Mouse (Mus musculus) forebrain, embryonic 15.5 days (tissue): Measurements from ENCODE around the gene Poldip2. TPM values are rescaled to one million over a fixed set of nuclear protein-coding genes. Genes with fewer than 3 reads are reported as not detected.

Experiments used
- ATAC-seq: fragments of 200-750 bp; cut with Nextera tagmentation; replicated peaks from 2 replicates; pipeline ENCODE4 v1.8.0; 2017; ENCODE audit warnings: mild to moderate bottlenecking, moderate TSS enrichment, moderate library complexity
- H3K27ac ChIP-seq: fragments of 300-500 bp; sonication (generic); replicated peaks from 2 replicates; pipeline ENCODE4 v1.5.1; 2015; ENCODE audit warnings: mild to moderate bottlenecking, inconsistent platforms
- H3K27me3 ChIP-seq: fragments of 300-500 bp; sonication (generic); 2 replicates; pipeline ENCODE4 v1.6.1; 2015; ENCODE audit warnings: inconsistent platforms
- H3K36me3 ChIP-seq: fragments of 300-500 bp; sonication (generic); 2 replicates; pipeline ENCODE4 v1.6.1; 2015; ENCODE audit warnings: mild to moderate bottlenecking, inconsistent platforms
- H3K4me1 ChIP-seq: fragments of 300-500 bp; sonication (generic); 2 replicates; pipeline ENCODE4 v1.6.1; 2015; ENCODE audit warnings: inconsistent platforms
- H3K4me2 ChIP-seq: fragments of 300-500 bp; sonication (generic); replicated peaks from 2 replicates; pipeline ENCODE4 v1.6.1; 2015; ENCODE audit warnings: mild to moderate bottlenecking, inconsistent platforms
- H3K4me3 ChIP-seq: fragments of 300-500 bp; sonication (generic); 2 replicates; pipeline ENCODE4 v1.5.1; 2015; ENCODE audit warnings: mild to moderate bottlenecking, inconsistent platforms
- H3K9ac ChIP-seq: fragments of 300-500 bp; sonication (generic); replicated peaks from 2 replicates; pipeline ENCODE4 v1.6.1; 2015; ENCODE audit warnings: mild to moderate bottlenecking, inconsistent platforms
- H3K9me3 ChIP-seq: fragments of 300-500 bp; sonication (generic); 2 replicates; pipeline ENCODE4 v1.6.1; 2016; ENCODE audit warnings: inconsistent platforms
- WGBS: fragments of 180-500 bp; shearing (Covaris S2); methylation state at CpG from one replicate; pipeline ENCODE4 v1.1.7; 2015; ENCODE audit warnings: mixed read lengths; 5-methylcytosine and 5-hydroxymethylcytosine counted together
- polyA plus RNA-seq: library from polyadenylated mRNA; unstranded; fragments of >200 nt; fragmentation: Nextera tagmentation; extraction: Ambion mirVana; gene quantifications from 2 replicates; pipeline ENCODE4 v1.2.1, GENCODE M21; 2015

Gene Poldip2
- polyA plus RNA-seq, 1 experiment from 2014 or later, result 217 TPM

DNA sequence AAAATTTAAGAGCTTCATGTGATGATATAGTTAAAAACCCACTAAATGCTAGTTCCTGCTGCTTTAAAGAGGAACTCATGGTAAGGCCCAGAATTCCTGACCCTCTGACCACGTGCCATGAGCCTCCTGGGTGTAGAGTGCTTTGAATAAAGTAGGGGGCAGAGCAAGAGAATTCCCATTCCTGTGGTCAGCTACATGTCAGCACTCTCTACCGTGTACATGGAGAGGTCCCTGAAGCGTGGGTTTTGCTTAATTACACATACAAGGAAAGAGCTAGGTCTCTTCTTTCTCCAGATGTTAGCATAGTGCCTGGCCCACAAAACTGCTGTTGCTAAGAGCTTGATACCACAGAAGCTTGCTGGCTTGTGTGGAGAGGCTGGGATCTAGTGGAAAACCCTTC, 6.6 kb upstream of the Poldip2 start:
- H3K4me1 ChIP-seq, result peaks cover 8% of the 10 kb centered on the region
- no peak overlapping the region for H3K27ac ChIP-seq
- H3K36me3 ChIP-seq, result peaks cover 25% of the 10 kb centered on the region
- H3K4me2 ChIP-seq, result no peak overlapping the region
- H3K27me3 ChIP-seq, result no peaks in the 10 kb centered on the region
- no peak overlapping the region for H3K4me3 ChIP-seq
- WGBS, result 85% methylated on average over 3 of the region's 3 CpGs
- H3K9me3 ChIP-seq, result no peaks in the 10 kb centered on the region
- no peak overlapping the region for H3K9ac ChIP-seq
- no peak for ATAC-seq

DNA sequence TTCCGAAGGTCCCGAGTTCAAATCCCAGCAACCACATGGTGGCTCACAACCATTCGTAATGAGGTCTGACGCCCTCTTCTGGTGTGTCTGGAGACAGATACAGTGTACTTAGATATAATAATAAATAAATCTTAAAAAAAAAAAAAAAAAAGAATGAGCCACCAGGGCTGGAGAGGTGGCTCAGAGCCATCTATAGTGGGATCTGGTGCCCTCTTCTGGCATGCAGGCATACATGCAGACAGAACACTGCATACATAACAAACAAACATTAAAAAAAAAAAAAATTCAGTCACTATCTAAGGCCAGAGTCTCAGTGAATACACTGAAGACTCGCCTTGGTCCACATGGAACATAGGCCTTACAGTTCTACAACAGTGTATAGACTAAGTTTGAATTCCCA, 2.8 kb upstream of the Poldip2 start:
- H3K4me1 ChIP-seq, result peaks cover 19% of the 10 kb centered on the region
- ATAC-seq, result no peak

DNA sequence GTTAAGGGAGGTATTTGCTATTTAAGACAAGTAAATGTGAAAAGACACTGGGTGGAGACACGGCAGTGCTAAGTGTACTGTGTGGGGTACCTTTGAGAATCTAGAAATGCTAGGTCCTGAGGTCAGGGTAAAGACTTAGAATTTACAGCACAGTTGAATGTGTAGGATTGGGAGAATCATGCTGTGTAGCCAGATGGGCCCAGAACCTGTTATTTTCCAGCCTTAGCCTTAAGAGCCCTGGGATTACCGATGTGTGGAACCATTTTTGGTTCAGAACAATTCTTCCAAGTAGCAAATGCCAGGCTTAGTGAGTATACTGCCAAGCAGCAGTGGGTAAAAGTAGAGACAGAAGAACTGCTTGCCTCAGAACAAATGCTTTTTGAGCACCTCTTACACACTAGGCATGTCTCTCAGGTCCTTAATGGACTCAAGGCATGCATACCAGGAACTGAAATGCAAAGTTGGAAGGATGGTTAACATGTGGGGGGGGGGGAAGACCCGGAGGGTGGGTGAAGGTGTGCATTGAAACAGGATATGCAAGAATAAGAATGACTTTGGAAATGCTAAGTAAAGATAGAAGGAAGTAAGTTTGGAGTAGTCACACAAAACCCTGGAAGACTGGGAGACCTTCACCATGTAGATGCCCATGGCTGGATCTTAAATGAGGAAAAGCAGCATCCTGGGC, 1.3 kb downstream of the Poldip2 start:
- no peak overlapping the region for H3K27ac ChIP-seq
- peak overlapping the region; percentile 98 for H3K9ac ChIP-seq
- H3K36me3 ChIP-seq, result peaks cover 41% of the 10 kb centered on the region
- no peak for ATAC-seq
- H3K4me3 ChIP-seq, result peak overlapping the region; percentile 96
- H3K4me2 ChIP-seq, result peak overlapping the region; percentile 92
- peaks cover 19% of the 10 kb centered on the region for H3K4me1 ChIP-seq
- 67% methylated on average over 3 of the region's 3 CpGs for WGBS
- no peaks in the 10 kb centered on the region for H3K9me3 ChIP-seq
- H3K27me3 ChIP-seq, result no peaks in the 10 kb centered on the region

More for the DNA sequence above, 2.8 kb upstream of the Poldip2 start:
- peaks cover 25% of the 10 kb centered on the region for H3K36me3 ChIP-seq
- no peaks in the 10 kb centered on the region for H3K9me3 ChIP-seq
- 80% methylated on average over 5 of the region's 5 CpGs for WGBS
- H3K27me3 ChIP-seq, result no peaks in the 10 kb centered on the region
- no peak overlapping the region for H3K27ac ChIP-seq
- no peak overlapping the region for H3K4me2 ChIP-seq
- no peak overlapping the region for H3K4me3 ChIP-seq
- H3K9ac ChIP-seq, result no peak overlapping the region

DNA sequence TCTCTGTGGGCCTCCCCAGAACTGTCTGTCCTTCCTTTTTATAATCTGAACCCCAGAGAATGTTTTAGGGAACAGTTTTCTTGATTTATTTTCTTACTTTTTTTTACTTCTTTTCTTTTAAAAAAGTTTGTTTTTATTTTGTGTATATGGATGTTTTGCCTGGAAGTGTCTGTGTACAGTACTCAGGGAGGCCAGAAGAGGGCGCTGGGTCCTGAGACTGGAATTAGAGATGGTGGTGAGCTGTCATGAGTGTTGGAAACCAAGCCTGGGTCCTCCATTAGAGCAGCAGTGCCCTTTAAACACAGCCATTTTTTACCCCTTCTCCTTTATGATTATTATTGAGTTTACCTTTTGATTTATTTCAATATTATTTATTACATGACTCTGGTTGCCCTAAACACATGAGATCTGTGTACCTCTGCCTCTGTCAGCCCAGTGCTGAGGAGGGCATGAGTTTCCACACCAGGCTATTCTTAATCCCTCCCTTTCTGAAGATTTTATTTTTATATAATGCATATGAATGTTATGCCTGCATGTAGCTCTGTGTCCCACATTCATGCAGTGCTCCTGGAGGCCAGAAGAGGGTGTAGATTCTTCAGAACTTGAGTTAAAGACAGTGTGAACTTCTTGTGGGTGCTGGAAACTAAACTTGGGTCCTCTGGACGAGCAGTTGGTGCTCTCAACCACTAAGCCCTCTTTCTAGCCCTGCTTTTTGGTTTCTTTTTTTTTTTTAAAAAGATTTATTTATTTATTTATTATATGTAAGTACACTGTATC, 3.7 kb downstream of the Poldip2 start:
- no peaks in the 10 kb centered on the region for H3K27me3 ChIP-seq
- H3K9ac ChIP-seq, result no peak overlapping the region
- WGBS, result 71% methylated on average over 2 of the region's 2 CpGs
- H3K4me1 ChIP-seq, result peaks cover 19% of the 10 kb centered on the region
- H3K4me2 ChIP-seq, result no peak overlapping the region
- no peak for ATAC-seq
- no peak overlapping the region for H3K27ac ChIP-seq
- H3K36me3 ChIP-seq, result peaks cover 58% of the 10 kb centered on the region
- no peak overlapping the region for H3K4me3 ChIP-seq
- no peaks in the 10 kb centered on the region for H3K9me3 ChIP-seq

DNA sequence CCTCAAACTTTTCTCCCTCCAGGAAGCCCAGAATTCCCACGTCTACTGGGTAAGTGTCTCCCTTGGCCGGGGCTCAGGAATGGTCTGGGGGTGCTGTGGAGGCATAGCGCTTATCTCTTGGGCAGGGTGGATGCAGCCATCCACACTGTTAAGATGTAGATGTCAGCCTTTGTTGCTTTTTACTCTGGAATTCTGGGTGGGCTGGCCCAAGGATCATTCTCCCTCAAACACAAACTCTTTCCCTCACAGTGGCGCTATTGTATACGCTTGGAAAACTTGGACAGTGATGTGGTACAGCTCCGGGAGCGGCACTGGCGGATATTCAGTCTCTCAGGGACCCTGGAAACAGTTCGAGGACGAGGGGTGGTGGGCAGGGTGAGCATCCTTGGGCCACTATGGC, 6.9 kb downstream of the Poldip2 start:
- Histone ChIP-seq H3K27ac (no peak overlapping the region), H3K4me1 (no peaks in the 10 kb centered on the region), H3K4me2 (no peak overlapping the region), H3K9me3 (no peaks in the 10 kb centered on the region), H3K4me3 (no peak overlapping the region), H3K36me3 (peaks cover 89% of the 10 kb centered on the region), H3K9ac (no peak overlapping the region), H3K27me3 (no peaks in the 10 kb centered on the region)
- ATAC-seq, result no peak
- 90% methylated on average over 10 of the region's 10 CpGs for WGBS

DNA sequence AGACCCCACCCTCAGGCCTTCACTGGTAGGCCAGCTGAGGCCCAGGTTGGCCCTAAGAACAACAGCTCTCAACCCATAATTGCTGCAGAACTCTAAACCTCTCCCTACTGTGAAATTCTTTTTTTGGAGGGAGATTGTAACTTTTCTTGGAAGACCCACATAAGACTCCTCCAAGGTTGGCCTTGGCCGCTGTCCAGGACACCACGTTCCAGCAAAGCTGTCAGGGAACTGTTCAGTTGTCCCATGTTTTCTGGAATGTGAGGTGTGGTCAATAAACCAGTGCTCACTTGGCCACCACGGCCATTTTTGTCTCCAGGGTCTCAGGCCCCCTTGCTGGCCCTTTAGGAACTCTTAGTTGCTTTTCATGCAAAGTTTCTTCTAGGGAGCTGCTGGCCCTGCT, 9.9 kb downstream of the Poldip2 start:
- Histone ChIP-seq H3K36me3 (peaks cover 92% of the 10 kb centered on the region), H3K4me1 (no peaks in the 10 kb centered on the region), H3K27ac (no peak overlapping the region), H3K4me3 (no peak overlapping the region), H3K27me3 (no peaks in the 10 kb centered on the region), H3K9me3 (no peaks in the 10 kb centered on the region), H3K9ac (no peak overlapping the region), H3K4me2 (no peak overlapping the region)
- no peak for ATAC-seq
- WGBS, result 90% methylated on average over 3 of the region's 3 CpGs

DNA sequence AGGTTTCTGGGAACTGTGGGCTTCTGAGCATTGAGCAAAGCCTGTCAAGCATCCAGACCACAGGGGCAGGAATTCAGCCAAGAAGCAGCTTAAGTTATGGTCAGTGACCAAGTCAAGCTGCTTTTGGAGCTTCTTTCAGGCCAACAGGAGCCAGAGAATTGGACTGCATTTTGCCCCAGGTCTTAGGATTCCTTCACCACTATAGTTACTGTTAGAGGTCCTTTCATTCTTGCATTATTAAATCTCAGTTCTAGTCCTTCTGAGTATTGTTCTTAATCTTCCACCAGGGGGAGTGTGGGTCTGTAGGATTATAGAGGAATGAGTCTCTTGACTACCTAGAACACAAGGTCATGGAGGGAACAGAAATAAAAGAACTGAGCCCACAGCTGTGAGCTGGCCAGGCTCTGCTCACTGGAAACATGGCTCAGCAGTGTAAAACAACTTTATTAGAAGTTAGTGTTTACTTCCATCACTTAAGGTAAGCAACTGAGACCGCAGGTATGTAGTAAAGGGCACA, 10.5 kb downstream of the Poldip2 start:
- peaks cover 97% of the 10 kb centered on the region for H3K36me3 ChIP-seq
- H3K27me3 ChIP-seq, result no peaks in the 10 kb centered on the region
- H3K4me3 ChIP-seq, result no peak overlapping the region
- H3K9ac ChIP-seq, result no peak overlapping the region
- H3K4me1 ChIP-seq, result no peaks in the 10 kb centered on the region
- H3K9me3 ChIP-seq, result no peaks in the 10 kb centered on the region
- H3K4me2 ChIP-seq, result no peak overlapping the region
- no peak overlapping the region for H3K27ac ChIP-seq
- 96% methylated on average over 1 of the region's 1 CpGs for WGBS
- ATAC-seq, result no peak

DNA sequence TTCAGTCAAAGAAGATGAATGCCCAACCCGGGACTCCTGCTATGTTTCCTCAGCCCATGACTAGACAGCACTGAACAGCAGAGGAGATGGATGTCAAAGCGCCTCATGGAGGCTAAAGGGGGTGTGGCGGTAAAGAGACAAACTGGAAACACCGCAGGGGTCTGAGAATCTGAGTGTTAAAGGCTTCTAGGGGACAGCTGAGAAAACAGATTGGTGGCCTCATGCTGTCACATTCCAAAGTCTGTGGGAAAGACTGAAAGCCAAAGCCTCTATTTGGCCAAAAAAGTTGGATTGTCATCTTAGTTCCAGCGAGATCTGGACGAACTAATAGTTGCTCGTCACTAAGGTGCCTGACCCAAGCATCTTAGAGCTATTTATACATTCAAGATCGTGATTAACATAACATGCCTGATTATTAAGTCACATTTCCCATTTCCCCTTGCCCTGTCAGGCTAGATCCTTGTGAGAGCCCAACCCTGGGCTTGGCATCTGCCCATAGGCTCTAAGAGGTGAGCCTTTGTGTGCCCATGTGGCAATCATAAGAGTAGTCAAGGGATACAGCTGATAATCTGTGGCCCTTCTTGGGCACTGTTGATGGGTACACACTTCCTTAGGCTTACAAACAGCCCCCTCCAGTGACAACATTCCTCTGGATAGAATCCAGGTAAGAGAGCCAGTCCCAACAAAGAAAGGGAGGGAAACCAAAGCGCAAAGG, 11.4 kb downstream of the Poldip2 start:
- no peak overlapping the region for H3K4me3 ChIP-seq
- no peaks in the 10 kb centered on the region for H3K4me1 ChIP-seq
- WGBS, result 84% methylated on average over 9 of the region's 9 CpGs
- ATAC-seq, result no peak
- no peaks in the 10 kb centered on the region for H3K9me3 ChIP-seq
- H3K9ac ChIP-seq, result no peak overlapping the region
- H3K27me3 ChIP-seq, result no peaks in the 10 kb centered on the region
- 0 out of 2 replicates have a peak overlapping the region, but pooled peaks have one; percentile 21 for H3K27ac ChIP-seq
- peaks cover 95% of the 10 kb centered on the region for H3K36me3 ChIP-seq
- H3K4me2 ChIP-seq, result no peak overlapping the region

DNA sequence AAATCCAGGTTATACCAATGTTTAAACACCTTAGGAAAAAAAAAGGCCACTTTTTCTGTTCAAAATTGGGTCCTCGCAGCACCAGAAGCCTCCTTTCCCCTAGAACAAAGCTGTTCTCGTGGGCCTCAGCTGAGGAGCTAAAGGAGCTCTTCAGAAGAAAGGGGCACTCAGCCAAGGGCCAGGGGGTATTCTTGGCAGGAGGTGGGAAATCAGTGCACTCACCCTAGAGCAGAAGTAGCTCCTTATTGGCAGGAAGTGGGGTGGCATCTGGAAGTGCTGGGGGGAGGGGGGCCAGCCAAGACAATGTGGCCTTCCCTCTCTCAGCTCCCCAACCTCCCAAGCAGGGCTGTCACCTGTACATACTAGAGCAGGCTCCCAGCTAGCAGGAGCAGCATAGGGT, 12.8 kb downstream of the Poldip2 start:
- no peak for ATAC-seq
- peaks cover 93% of the 10 kb centered on the region for H3K36me3 ChIP-seq
- WGBS, result 35% methylated on average over 2 of the region's 2 CpGs

DNA sequence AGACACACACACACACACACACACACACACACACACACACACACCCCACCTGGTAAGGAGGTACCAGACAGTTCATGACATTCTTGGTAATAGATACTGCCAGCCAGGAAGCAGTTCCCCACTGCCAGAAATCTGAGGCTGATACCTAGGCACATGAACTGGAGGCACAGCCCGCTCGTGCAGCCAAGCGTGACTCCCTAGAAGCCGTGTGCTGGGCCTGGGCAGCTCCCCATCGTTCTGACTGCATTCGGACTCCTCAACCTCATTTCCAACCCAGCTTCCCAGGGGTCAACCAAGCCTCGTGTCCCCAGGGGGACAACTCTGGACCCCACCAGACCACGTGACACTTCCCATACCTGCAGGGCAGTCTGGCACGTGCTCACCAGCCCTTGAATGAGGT, 16.7 kb downstream of the Poldip2 start:
- Histone ChIP-seq H3K27ac (no peak overlapping the region), H3K9me3 (no peaks in the 10 kb centered on the region), H3K27me3 (no peaks in the 10 kb centered on the region), H3K4me3 (no peak overlapping the region), H3K36me3 (peaks cover 61% of the 10 kb centered on the region), H3K4me1 (no peaks in the 10 kb centered on the region), H3K9ac (no peak overlapping the region), H3K4me2 (no peak overlapping the region)
- no peak for ATAC-seq
- 84% methylated on average over 9 of the region's 9 CpGs for WGBS

More for the DNA sequence above, 12.8 kb downstream of the Poldip2 start:
- H3K4me3 ChIP-seq, result no peak overlapping the region
- H3K9me3 ChIP-seq, result no peaks in the 10 kb centered on the region
- H3K4me1 ChIP-seq, result no peaks in the 10 kb centered on the region
- peak overlapping the region; percentile 7; the same call in 1 of the 2 replicates for H3K27ac ChIP-seq
- H3K4me2 ChIP-seq, result no peak overlapping the region
- no peak overlapping the region for H3K9ac ChIP-seq
- H3K27me3 ChIP-seq, result no peaks in the 10 kb centered on the region

DNA sequence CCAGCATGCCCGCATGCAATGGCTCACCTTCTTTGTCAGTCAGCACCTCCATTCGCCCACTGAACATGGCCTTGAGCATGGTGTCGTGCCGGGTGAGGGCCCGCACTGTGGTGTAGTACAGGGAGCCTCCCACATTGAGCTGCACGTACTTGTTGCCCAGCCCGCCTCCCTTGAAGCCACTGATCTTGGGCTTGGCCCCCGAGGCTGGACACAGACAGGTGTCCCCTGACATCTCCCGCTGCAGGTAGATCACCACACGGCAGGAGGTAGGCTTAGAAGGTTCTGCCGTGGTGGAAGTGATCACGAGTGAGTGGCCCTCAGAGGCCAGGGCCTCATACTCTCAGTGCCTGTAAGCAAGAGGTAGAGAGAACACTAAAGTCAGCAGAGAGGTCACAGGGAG, 18.0 kb downstream of the Poldip2 start:
- H3K4me3 ChIP-seq, result no peak overlapping the region
- no peak overlapping the region for H3K4me2 ChIP-seq
- H3K36me3 ChIP-seq, result peaks cover 48% of the 10 kb centered on the region
- WGBS, result 90% methylated on average over 12 of the region's 12 CpGs
- H3K4me1 ChIP-seq, result peaks cover 9% of the 10 kb centered on the region
- H3K9ac ChIP-seq, result no peak overlapping the region
- ATAC-seq, result no peak
- no peak overlapping the region for H3K27ac ChIP-seq
- no peaks in the 10 kb centered on the region for H3K9me3 ChIP-seq
- H3K27me3 ChIP-seq, result no peaks in the 10 kb centered on the region

DNA sequence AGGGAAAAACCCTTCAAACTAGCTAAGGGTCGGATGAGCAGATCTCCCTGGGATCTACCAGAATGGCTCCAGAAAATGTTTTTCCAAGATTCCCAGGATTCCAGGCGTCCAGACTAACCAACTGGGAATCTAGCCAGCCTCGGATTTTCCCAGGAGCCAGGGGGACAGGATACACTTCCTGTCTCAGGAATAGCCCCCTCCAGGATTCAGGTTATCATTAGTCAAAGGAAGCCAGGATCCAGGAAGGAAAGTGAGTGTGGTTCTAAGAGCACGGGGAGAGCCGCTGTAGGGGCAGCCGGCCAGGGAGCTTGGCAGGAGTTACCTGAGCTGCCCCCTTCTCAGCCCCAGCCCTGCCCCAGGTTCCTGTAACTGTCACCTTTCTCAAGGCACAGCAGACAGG, 19.1 kb downstream of the Poldip2 start:
- H3K9ac ChIP-seq, result no peak overlapping the region
- no peak overlapping the region for H3K4me2 ChIP-seq
- no peaks in the 10 kb centered on the region for H3K9me3 ChIP-seq
- no peak for ATAC-seq
- 0 out of 2 replicates have a peak overlapping the region, but pooled peaks have one; percentile 21 for H3K27ac ChIP-seq
- H3K4me1 ChIP-seq, result peaks cover 13% of the 10 kb centered on the region
- WGBS, result 86% methylated on average over 6 of the region's 6 CpGs
- no peaks in the 10 kb centered on the region for H3K27me3 ChIP-seq
- no peak overlapping the region for H3K4me3 ChIP-seq
- H3K36me3 ChIP-seq, result peaks cover 38% of the 10 kb centered on the region
